Mouse (Mus musculus): ENCODE measurements around the gene Map7. TPM values are rescaled to one million over a fixed set of nuclear protein-coding genes. Genes with fewer than 3 reads are reported as not detected.

The Map7 gene
- polyA plus RNA-seq, 1 experiment from 2014 or later: 44.7 TPM

DNA sequence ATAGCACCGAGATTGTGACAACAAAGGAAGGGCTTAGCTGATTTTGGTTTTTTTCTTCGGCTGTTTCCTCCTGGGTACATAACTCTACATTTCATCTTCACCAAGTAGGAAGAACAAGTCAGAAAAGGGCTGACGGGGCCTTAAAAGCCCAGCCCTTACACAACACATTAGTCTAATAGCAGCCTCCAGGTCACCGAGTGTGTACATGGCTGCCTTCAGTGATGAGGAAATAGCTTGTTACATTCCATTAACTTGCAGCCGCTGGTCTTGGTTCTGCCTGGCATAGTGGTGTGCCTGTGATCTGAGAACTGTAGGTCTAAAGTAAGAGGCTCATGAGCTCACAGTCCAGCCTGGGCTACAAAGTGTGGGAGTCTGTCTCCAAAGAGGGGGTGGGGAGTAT is 16.5 kb downstream of the Map7 start:
- H3K27me3 ChIP-seq (replicated peaks; ENCODE audit: control insufficient read depth, insufficient read depth, low read length): no peaks in the 10 kb centered on the region
- ATAC-seq: no peak
- H3K4me2 ChIP-seq (ENCODE audit: low read depth, low read length): no peak overlapping the region
- H3K9me3 ChIP-seq (ENCODE audit: control insufficient read depth, low read length): no peaks in the 10 kb centered on the region
- peaks cover 23% of the 10 kb centered on the region for H3K4me1 ChIP-seq (ENCODE audit: control insufficient read depth, insufficient read depth, low read length)
- peak overlapping the region; percentile 61 for H3K27ac ChIP-seq (ENCODE audit: low read length)
- H3K9ac ChIP-seq (ENCODE audit: low read depth, low read length): no peak overlapping the region
- H3K36me3 ChIP-seq (ENCODE audit: control insufficient read depth, insufficient read depth, low read length): no peaks in the 10 kb centered on the region
- no peak overlapping the region for H3K4me3 ChIP-seq (ENCODE audit: low read length)
- 75% methylated on average over 5 of the region's 5 CpGs for WGBS

DNA sequence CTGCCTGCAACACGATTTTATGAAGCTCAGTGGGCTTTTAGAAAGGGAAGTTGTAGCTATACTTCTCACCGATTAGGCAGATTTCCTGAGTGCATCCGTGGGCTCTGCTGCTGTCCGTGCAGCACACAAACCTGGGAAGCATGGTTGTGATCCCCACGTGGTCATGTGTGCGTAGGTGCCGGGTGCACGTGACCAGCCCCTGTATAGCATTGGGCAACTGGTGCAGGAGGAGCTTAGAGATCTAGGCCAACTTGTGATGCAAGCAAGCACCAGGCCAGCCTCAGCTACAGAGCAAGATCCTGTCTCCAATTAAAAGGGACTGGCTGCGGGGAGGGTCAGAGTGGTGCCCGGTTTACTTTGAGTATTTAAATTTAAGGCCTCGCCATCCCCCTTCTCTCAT is 18.5 kb downstream of the Map7 start:
- 0 out of 2 replicates have a peak overlapping the region, but pooled peaks have one; percentile 17 for H3K9ac ChIP-seq (ENCODE audit: low read depth, low read length)
- H3K9me3 ChIP-seq (ENCODE audit: control insufficient read depth, low read length): no peaks in the 10 kb centered on the region
- no peak overlapping the region for H3K4me3 ChIP-seq (ENCODE audit: low read length)
- H3K27ac ChIP-seq (ENCODE audit: low read length): peak overlapping the region; percentile 0; the same call in 1 of the 2 replicates
- WGBS: 76% methylated on average over 11 of the region's 11 CpGs
- H3K4me1 ChIP-seq (ENCODE audit: control insufficient read depth, insufficient read depth, low read length): peaks cover 31% of the 10 kb centered on the region
- no peaks in the 10 kb centered on the region for H3K27me3 ChIP-seq (replicated peaks; ENCODE audit: control insufficient read depth, insufficient read depth, low read length)
- no peak for ATAC-seq
- no peaks in the 10 kb centered on the region for H3K36me3 ChIP-seq (ENCODE audit: control insufficient read depth, insufficient read depth, low read length)
- no peak overlapping the region for H3K4me2 ChIP-seq (ENCODE audit: low read depth, low read length)

DNA sequence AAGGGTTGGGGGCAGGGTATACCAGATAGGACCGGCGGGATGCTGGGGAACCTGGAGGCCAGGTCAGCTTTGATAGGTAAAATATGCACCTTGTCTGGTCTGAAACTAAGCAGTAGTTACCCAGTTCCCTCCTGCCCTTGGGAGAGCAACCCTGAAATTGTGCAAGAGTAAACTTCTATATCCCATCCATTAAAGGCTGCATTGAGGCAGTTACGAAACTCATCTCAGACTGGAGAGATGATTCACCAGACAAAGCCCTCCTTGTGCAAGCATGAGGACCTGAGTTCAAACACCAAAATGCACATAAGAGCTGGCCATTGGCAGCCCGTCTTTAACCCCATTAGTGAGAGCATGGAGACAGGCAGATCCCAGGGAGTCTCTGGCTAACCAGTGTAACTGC is 19.2 kb downstream of the Map7 start:
- ATAC-seq: no peak
- WGBS: 80% methylated on average over 4 of the region's 4 CpGs
- Histone ChIP-seq H3K27ac (ENCODE audit: low read length) (peak overlapping the region; percentile 0; the same call in 1 of the 2 replicates), H3K9me3 (ENCODE audit: control insufficient read depth, low read length) (no peaks in the 10 kb centered on the region), H3K4me3 (ENCODE audit: low read length) (no peak overlapping the region), H3K27me3 (replicated peaks; ENCODE audit: control insufficient read depth, insufficient read depth, low read length) (no peaks in the 10 kb centered on the region), H3K4me2 (ENCODE audit: low read depth, low read length) (no peak overlapping the region), H3K4me1 (ENCODE audit: control insufficient read depth, insufficient read depth, low read length) (peaks cover 31% of the 10 kb centered on the region), H3K36me3 (ENCODE audit: control insufficient read depth, insufficient read depth, low read length) (no peaks in the 10 kb centered on the region), H3K9ac (ENCODE audit: low read depth, low read length) (no peak overlapping the region)

DNA sequence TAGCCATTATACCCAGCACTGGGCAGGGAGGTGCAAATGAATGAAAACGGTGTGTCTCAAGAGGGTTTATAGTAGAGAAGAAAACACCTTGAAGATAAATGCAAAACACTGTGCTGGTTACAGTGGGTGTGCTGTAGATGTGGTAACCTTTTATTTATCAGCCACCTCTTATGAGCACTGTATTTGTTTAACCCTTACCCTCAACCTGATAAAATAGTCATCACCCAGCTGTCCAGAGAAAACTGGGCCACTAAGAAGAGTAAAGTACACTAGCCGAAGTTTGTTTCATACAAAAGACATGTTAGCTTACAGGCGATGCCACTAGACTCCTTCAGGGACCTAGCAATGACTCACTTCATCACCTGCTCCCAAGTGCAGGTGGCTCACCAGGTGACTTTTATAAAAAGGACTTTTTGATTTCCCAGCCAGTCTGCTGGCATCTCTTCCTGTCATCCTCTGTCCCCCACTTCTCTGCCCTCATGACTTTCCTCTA is 21.0 kb downstream of the Map7 start:
- Histone ChIP-seq H3K27ac (ENCODE audit: low read length) (peak overlapping the region; percentile 83), H3K4me2 (ENCODE audit: low read depth, low read length) (no peak overlapping the region), H3K36me3 (ENCODE audit: control insufficient read depth, insufficient read depth, low read length) (no peaks in the 10 kb centered on the region), H3K4me1 (ENCODE audit: control insufficient read depth, insufficient read depth, low read length) (peaks cover 26% of the 10 kb centered on the region), H3K9ac (ENCODE audit: low read depth, low read length) (peak overlapping the region; percentile 44; the same call in 1 of the 2 replicates), H3K4me3 (ENCODE audit: low read length) (no peak overlapping the region), H3K27me3 (replicated peaks; ENCODE audit: control insufficient read depth, insufficient read depth, low read length) (no peaks in the 10 kb centered on the region), H3K9me3 (ENCODE audit: control insufficient read depth, low read length) (no peaks in the 10 kb centered on the region)
- peak; percentile 45 for ATAC-seq
- WGBS: 57% methylated on average over 3 of the region's 3 CpGs

DNA sequence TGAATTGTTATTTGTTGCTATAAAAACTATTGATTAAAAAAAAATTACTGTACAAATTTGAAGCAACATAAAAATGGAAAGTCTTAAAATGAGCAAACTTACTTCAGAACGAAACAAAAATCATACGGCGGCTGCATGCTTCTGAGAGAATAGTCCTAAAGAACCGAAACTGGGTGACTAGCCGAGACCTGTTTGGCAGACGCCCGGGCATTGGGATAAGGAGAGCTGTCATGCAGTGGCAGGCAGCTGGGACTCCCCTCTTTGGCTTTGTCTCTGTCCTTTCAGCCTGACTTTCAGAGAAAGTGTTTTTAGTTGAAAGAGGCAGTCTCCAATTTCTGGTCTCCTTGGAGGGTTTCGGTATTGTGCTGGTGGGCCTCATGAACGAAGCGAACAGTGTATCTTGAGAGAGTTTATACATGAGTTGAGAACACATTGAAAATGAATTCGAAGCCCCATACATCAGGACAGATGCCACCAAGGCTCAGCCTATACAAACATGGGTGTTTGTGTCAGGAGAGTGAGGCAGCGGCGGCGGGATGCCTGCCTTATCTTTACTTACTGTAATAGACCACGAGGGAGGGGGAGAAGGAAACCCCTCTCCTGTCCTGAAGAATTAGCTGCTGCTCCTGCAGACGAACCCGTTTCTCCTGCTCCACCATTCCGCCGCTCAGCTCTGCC is 21.8 kb downstream of the Map7 start:
- Histone ChIP-seq H3K27ac (ENCODE audit: low read length) (peak overlapping the region; percentile 36), H3K4me3 (ENCODE audit: low read length) (peak overlapping the region; percentile 31), H3K9ac (ENCODE audit: low read depth, low read length) (peak overlapping the region; percentile 53), H3K4me1 (ENCODE audit: control insufficient read depth, insufficient read depth, low read length) (peaks cover 26% of the 10 kb centered on the region), H3K27me3 (replicated peaks; ENCODE audit: control insufficient read depth, insufficient read depth, low read length) (no peaks in the 10 kb centered on the region), H3K9me3 (ENCODE audit: control insufficient read depth, low read length) (no peaks in the 10 kb centered on the region), H3K4me2 (ENCODE audit: low read depth, low read length) (peak overlapping the region; percentile 52), H3K36me3 (ENCODE audit: control insufficient read depth, insufficient read depth, low read length) (no peaks in the 10 kb centered on the region)
- WGBS: 27% methylated on average over 19 of the region's 19 CpGs
- ATAC-seq: no peak; the same call in 1 of the 2 replicates

DNA sequence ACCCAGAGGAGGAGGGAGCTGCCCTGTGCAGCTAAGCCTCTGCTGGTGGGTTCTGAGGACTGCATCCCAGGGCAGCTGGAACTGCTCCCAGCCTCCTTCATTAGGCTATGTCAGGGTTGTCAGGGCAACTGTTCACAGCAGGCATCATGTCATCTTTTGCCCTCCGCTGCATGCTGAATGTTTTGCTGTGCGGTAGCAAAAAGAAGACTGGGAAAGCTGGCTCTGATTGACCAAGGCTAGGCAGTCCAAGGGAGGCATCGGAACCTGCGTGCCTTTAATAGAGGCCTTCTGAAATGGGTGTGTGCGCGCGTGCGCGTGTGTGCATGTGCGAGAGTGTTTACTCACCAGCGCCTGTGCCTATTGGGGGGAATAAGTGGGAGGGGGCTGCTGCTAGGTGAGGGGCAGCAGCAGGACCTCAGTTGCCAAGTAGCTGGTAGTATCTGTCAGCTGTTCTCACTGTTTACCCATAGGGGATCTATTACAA is 22.4 kb downstream of the Map7 start:
- Histone ChIP-seq H3K27ac (ENCODE audit: low read length) (peak overlapping the region; percentile 2; the same call in 1 of the 2 replicates), H3K4me2 (ENCODE audit: low read depth, low read length) (peak overlapping the region; percentile 52), H3K36me3 (ENCODE audit: control insufficient read depth, insufficient read depth, low read length) (no peaks in the 10 kb centered on the region), H3K4me1 (ENCODE audit: control insufficient read depth, insufficient read depth, low read length) (peaks cover 26% of the 10 kb centered on the region), H3K9me3 (ENCODE audit: control insufficient read depth, low read length) (no peaks in the 10 kb centered on the region), H3K27me3 (replicated peaks; ENCODE audit: control insufficient read depth, insufficient read depth, low read length) (no peaks in the 10 kb centered on the region), H3K9ac (ENCODE audit: low read depth, low read length) (peak overlapping the region; percentile 53), H3K4me3 (ENCODE audit: low read length) (peak overlapping the region; percentile 31)
- peak; percentile 87 for ATAC-seq
- 26% methylated on average over 11 of the region's 11 CpGs for WGBS

DNA sequence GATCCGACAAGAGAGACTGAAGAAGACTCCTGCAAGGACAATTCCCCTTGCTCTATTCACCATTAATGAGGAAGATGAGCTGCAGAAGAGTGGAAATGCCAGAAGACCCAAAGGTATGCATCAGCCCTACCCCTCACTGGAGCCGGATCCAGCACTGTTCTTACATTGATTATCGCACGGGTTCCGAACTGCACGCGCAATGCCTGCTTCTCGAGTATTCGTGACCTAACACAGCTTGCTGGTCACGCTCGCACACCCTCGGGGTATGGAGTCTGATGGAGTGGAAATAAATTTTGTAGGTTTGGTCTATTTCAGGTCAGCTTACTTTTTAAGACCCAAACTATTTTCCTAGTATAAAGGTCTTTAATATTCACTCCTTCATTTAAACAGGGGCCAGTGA is 22.9 kb downstream of the Map7 start:
- WGBS: 73% methylated on average over 12 of the region's 12 CpGs
- H3K27ac ChIP-seq (ENCODE audit: low read length): no peak overlapping the region
- peaks cover 31% of the 10 kb centered on the region for H3K4me1 ChIP-seq (ENCODE audit: control insufficient read depth, insufficient read depth, low read length)
- H3K4me3 ChIP-seq (ENCODE audit: low read length): no peak overlapping the region
- no peaks in the 10 kb centered on the region for H3K9me3 ChIP-seq (ENCODE audit: control insufficient read depth, low read length)
- no peak for ATAC-seq
- H3K36me3 ChIP-seq (ENCODE audit: control insufficient read depth, insufficient read depth, low read length): no peaks in the 10 kb centered on the region
- H3K4me2 ChIP-seq (ENCODE audit: low read depth, low read length): peak overlapping the region; percentile 52; the same call in 1 of the 2 replicates
- H3K27me3 ChIP-seq (replicated peaks; ENCODE audit: control insufficient read depth, insufficient read depth, low read length): no peaks in the 10 kb centered on the region
- 0 out of 2 replicates have a peak overlapping the region, but pooled peaks have one; percentile 27 for H3K9ac ChIP-seq (ENCODE audit: low read depth, low read length)

DNA sequence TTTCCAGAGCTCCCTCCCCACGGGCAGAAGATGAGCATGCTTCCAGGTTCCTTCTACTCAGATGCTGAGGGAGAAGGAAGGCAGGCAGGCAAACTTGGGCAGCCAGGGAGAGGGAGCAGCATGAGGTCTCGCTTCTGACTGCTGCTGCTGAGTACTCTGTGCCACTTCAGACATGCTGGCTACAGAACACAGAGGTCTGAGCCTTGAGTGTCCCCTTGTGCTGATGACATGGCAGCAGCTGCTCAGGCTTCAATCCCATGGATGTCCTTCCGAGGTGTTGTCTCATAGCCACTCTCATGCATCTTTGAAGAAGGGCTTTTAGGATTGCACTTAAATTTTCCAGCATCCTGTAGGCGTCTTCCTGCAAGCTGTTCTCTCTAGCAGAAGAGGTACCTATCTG is 23.5 kb downstream of the Map7 start:
- Histone ChIP-seq H3K4me1 (ENCODE audit: control insufficient read depth, insufficient read depth, low read length) (peaks cover 30% of the 10 kb centered on the region), H3K4me2 (ENCODE audit: low read depth, low read length) (no peak overlapping the region), H3K27ac (ENCODE audit: low read length) (no peak overlapping the region), H3K27me3 (replicated peaks; ENCODE audit: control insufficient read depth, insufficient read depth, low read length) (no peaks in the 10 kb centered on the region), H3K36me3 (ENCODE audit: control insufficient read depth, insufficient read depth, low read length) (no peaks in the 10 kb centered on the region), H3K9ac (ENCODE audit: low read depth, low read length) (no peak overlapping the region), H3K9me3 (ENCODE audit: control insufficient read depth, low read length) (no peaks in the 10 kb centered on the region), H3K4me3 (ENCODE audit: low read length) (no peak overlapping the region)
- no peak for ATAC-seq
- WGBS: 59% methylated on average over 4 of the region's 4 CpGs

DNA sequence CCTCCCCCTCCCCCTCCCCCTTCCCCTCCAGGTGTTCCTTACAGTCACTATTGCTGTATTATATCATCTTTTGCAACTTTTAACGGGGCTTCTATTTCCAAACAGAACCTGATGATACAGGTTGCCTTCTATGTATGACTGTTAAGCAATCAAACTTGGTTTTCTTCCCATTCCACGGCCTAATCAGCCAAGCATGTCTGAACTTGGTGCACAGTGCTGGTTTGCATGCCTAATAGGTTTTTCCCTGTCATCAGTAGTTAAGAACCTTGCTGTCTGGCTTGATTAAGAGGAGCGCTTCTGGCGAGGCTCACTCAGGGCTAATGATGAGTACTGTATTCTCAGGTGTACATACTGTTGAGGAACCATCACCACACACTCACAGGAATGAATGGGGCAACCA is 25.5 kb downstream of the Map7 start:
- peaks cover 30% of the 10 kb centered on the region for H3K4me1 ChIP-seq (ENCODE audit: control insufficient read depth, insufficient read depth, low read length)
- H3K9ac ChIP-seq (ENCODE audit: low read depth, low read length): no peak overlapping the region
- no peak overlapping the region for H3K4me2 ChIP-seq (ENCODE audit: low read depth, low read length)
- no peaks in the 10 kb centered on the region for H3K27me3 ChIP-seq (replicated peaks; ENCODE audit: control insufficient read depth, insufficient read depth, low read length)
- no peaks in the 10 kb centered on the region for H3K36me3 ChIP-seq (ENCODE audit: control insufficient read depth, insufficient read depth, low read length)
- WGBS: 76% methylated on average over 4 of the region's 4 CpGs
- no peak overlapping the region for H3K4me3 ChIP-seq (ENCODE audit: low read length)
- no peaks in the 10 kb centered on the region for H3K9me3 ChIP-seq (ENCODE audit: control insufficient read depth, low read length)
- ATAC-seq: no peak
- no peak overlapping the region for H3K27ac ChIP-seq (ENCODE audit: low read length)

Data from intestine, embryonic 16.5 days (tissue).